Comparison of ENCODE assay signal across 34 mouse cellular contexts in genomic region chr7:65123766-65124165, GRCm38 (mm10). TPM values are rescaled to one million over a fixed set of nuclear protein-coding genes. Genes with fewer than 3 reads are reported as not detected.
DNase-seq lines count a peak whose midpoint lies in the region; ATAC-seq and TF ChIP-seq lines count a peak whose summit lies in the region.
"Had no signal": no experiment of that assay in that cellular context is flagged by ENCODE, and none has a peak within 500 bp of the region (broad histone marks: within the 10 kb centered on the region; RNA-seq: fewer than 3 reads in every experiment).

No protein-coding gene starts in this region.

- H3K4me3 ChIP-seq in left cerebral cortex, adult 2 months = no peak overlapping the region
- H3K4me3 ChIP-seq: forebrain, embryonic 13.5 days; heart, embryonic 12.5 days; hindbrain, embryonic 13.5 days; limb, embryonic 10.5 days; limb, embryonic 15.5 days; liver, embryonic 13.5 days; midbrain, embryonic 13.5 days; neural tube, embryonic 13.5 days; stomach, embryonic 15.5 days had no signal

- no peak for DNase-seq in frontal cortex, postnatal 10 days (ENCODE audit: low spot score in 2 of 2)
- peak; percentile 19 to 40 for DNase-seq in left cerebral cortex, adult 2 months (ENCODE audit: extremely low spot score in 1 of 2, low spot score in 2 of 2)
- DNase-seq in left cerebral cortex, postnatal 14 days (ENCODE audit: low spot score in 2 of 2) = no peak
- DNase-seq in left cerebral cortex, adult 8-10 months (ENCODE audit: low spot score in 2 of 2) = peak; percentile 16 to 84
- DNase-seq in telencephalon, adult 2 months (ENCODE audit: low read depth, low spot score) = peak; percentile 77
- DNase-seq in gastrocnemius, postnatal 14 days = no peak
- DNase-seq: adrenal gland, adult 2 months; adrenal gland, postnatal 36 days; cerebellum, adult 8-10 months; cerebellum, postnatal 36 days; gastrocnemius, postnatal 10 days; heart, adult 11 months; heart, postnatal 4 days; kidney, adult 8-10 months; kidney, postnatal 4 days; liver, embryonic 13.5 days; lung, adult 18-20 months; lung, postnatal 10 days; thymus, postnatal 14 days had no signal

- intact Hi-C loops in left cerebral cortex, adult 2 months (cut with DNase I) = loop anchor here (1.0 kb wide), 1 partner anchor 12 kb away; no protein-coding TSS in a partner anchor
- intact Hi-C loops in left cerebral cortex, postnatal 14 days (cut with DNase I) = no loop called here
- intact Hi-C loops in gastrocnemius, postnatal 14 days (cut with DNase I; ENCODE audit: low total_unique reads) = no loop called here

- ATAC-seq in frontal cortex, adult (ENCODE audit: low TSS enrichment) = peak; percentile 91
- ATAC-seq: activated CD4-positive, CD25-positive, alpha-beta regulatory T cell, adult 4 months; forebrain, embryonic 13.5 days; intestine, embryonic 16.5 days; midbrain, embryonic 13.5 days had no signal

- H3K27ac ChIP-seq in left cerebral cortex, adult 2 months = no peak overlapping the region
- H3K27ac ChIP-seq: forebrain, embryonic 13.5 days; hindbrain, embryonic 13.5 days; kidney, postnatal 0 days; limb, embryonic 10.5 days; limb, embryonic 15.5 days; liver, embryonic 13.5 days; macrophage; midbrain, embryonic 13.5 days; neural tube, embryonic 13.5 days; stomach, embryonic 15.5 days had no signal

- TF ChIP-seq CTCF in left cerebral cortex, adult 2 months (IDR thresholded peaks at IDR 0.05) = no peak

RNA-seq across cellular contexts. Expression of gene Fam189a1, which starts 32.6 kb away (rescaled TPM):
- total RNA-seq in left cerebral cortex, adult 2 months (2021) = 10 to 100 TPM; 60.6 to 62.7 TPM
- total RNA-seq in left cerebral cortex, postnatal 14 days (2021) = 10 to 100 TPM; 58.1 to 61.7 TPM
- total RNA-seq in left cerebral cortex, adult 8-10 months (2022) = 10 to 100 TPM; 43.0 to 54.1 (median 47.7) TPM
- total RNA-seq in gastrocnemius, postnatal 14 days (2021) = under 1 TPM in 1 of 2 experiments, not detected in 1; 0.09 TPM
- total RNA-seq: CH12.LX; megakaryocyte-erythroid progenitor cell, adult 5-6 weeks had no signal

Comparison
In these comparisons a context has a peak if more than half of its experiments do, and no peak if none do; other contexts are left out.
1. DNase-seq: peak in left cerebral cortex, adult 2 months (2 of 2), left cerebral cortex, adult 8-10 months (2 of 2) and telencephalon, adult 2 months (single experiment); none in frontal cortex, postnatal 10 days (0 of 2), left cerebral cortex, postnatal 14 days (0 of 2) and gastrocnemius, postnatal 14 days (single experiment).
2. RNA of gene Fam189a1, which starts 32.6 kb away (total RNA-seq): 60.6 to 62.7 TPM in left cerebral cortex, adult 2 months, 58.1 to 61.7 TPM in left cerebral cortex, postnatal 14 days and 43.0 to 54.1 TPM in left cerebral cortex, adult 8-10 months; 0.09 TPM in gastrocnemius, postnatal 14 days; every median in the first group is over 10 times any median in the second.